Mouse (Mus musculus) G1E (cell line): ENCODE measurements around the gene Lrrc49. TPM values are rescaled to one million over a fixed set of nuclear protein-coding genes. Genes with fewer than 3 reads are reported as not detected.

ENCODE experiments used
- ATAC-seq: 2 replicates; pipeline ENCODE4 v1.8.0; 2016; ENCODE audit warnings: mild to moderate bottlenecking; ENCODE audit not compliant: insufficient number of reproducible peaks, poor library complexity, low FRiP score, severe bottlenecking; ENCODE audit errors: extremely low read depth
- DNase-seq: peaks from one replicate; pipeline ENCODE4 v3.0.0; 2012; ENCODE audit warnings: low spot score
- H3K27me3 ChIP-seq: 2 replicates; pipeline ENCODE4 v1.6.1; 2012; ENCODE audit warnings: mild to moderate bottlenecking, low read length, inconsistent platforms; ENCODE audit not compliant: insufficient read depth
- H3K36me3 ChIP-seq: replicated peaks from 2 replicates; pipeline ENCODE3; 2012; ENCODE audit warnings: mild to moderate bottlenecking, inconsistent platforms
- H3K4me1 ChIP-seq: 2 replicates; pipeline ENCODE4 v1.6.1; 2012; ENCODE audit warnings: low read depth, low read length, inconsistent platforms, mixed read lengths; ENCODE audit not compliant: insufficient read depth
- H3K4me3 ChIP-seq: 2 replicates; pipeline ENCODE4 v1.5.1; 2012; ENCODE audit warnings: low read depth, mild to moderate bottlenecking, inconsistent platforms, low read length, moderate library complexity, mixed read lengths
- H3K9me3 ChIP-seq: replicated peaks from 2 replicates; pipeline ENCODE4 v1.6.1; 2012; ENCODE audit warnings: inconsistent platforms
- CTCF ChIP-seq: IDR thresholded peaks from 2 replicates; pipeline ENCODE4 v1.5.1; 2012; ENCODE audit warnings: low read depth, low read length, inconsistent platforms, mixed read lengths
- GATA1 ChIP-seq: IDR thresholded peaks from 2 replicates; pipeline ENCODE4 v1.6.1; 2012; ENCODE audit warnings: borderline replicate concordance, low read length, inconsistent platforms, mixed read lengths
- GATA2 ChIP-seq: IDR thresholded peaks from 2 replicates; pipeline ENCODE4 v1.6.1; 2012; ENCODE audit warnings: low read depth, low read length, inconsistent platforms, borderline replicate concordance
- POLR2AphosphoS5 ChIP-seq: IDR thresholded peaks from 2 replicates; pipeline ENCODE4 v1.6.1; 2012; ENCODE audit warnings: low read depth, low read length, inconsistent platforms; ENCODE audit not compliant: insufficient replicate concordance
- TAL1 ChIP-seq: conservative IDR thresholded peaks from 2 replicates; pipeline ENCODE4 v1.6.1; 2012; ENCODE audit warnings: low read depth, low read length, inconsistent platforms, mixed read lengths
- polyA plus RNA-seq: library from polyadenylated mRNA; stranded (reverse); fragments of >175 nt; gene quantifications from 2 replicates; pipeline ENCODE4 v1.2.3, GENCODE M21; 2012
- total RNA-seq, 2 experiments: library from RNA; stranded (forward) in 1 of 2; stranded (reverse) in 1 of 2; fragments of 200-1000 nt in 1 of 2; fragments of >200 nt in 1 of 2; fragmentation: Nextera tagmentation in 1 of 2; gene quantifications; 2 replicates each; pipeline ENCODE4 v1.2.3; 2014 to 2017

Gene Lrrc49
- total and polyA plus RNA-seq, 3 experiments: 0.11 to 2.5 (median 1.1) TPM

DNA sequence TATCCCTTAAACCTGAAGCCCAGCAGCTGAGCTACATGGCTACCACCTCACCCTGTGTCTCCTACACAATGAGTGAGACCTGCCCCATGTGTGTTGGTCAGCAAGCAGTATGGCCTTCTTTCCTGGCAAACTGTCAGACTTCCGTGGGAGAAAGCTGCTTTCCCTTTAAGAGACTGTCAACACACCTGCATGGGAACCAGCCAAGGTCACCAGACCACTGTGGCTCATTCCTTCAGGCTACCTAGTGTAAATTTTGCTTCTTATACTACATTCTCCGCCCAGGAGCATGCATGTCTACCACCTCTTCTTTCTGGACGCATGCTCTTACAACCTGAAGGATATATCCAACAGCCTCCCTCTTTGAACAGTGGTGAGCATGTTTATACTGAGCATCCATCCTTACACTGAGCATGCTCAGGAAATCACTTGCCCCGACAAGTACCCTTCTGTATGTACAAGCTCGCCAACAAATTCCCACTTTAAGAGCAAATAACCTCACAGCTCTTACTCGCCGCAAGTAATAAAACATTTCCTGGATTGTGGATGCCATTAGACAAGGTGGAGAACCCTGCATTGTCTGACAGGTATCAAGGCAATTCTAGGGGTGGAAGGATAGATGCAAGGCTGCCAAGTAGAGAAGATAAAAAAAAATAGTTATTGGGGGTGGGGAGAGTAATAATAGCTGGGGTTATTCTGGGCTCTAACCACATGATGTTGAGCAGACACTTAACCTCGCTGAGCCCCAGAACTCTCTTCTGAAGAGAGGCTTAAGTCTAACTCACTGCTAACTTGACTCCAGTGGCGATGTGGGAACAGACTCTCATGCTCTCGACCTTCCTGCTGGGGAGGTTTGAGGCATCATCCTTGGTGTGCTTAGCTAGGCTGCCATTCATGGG lies 158.4 kb downstream of the Lrrc49 start:
- Histone ChIP-seq H3K4me3 (no peak overlapping the region), H3K9me3 (no peaks in the 10 kb centered on the region)
- no peak for DNase-seq

DNA sequence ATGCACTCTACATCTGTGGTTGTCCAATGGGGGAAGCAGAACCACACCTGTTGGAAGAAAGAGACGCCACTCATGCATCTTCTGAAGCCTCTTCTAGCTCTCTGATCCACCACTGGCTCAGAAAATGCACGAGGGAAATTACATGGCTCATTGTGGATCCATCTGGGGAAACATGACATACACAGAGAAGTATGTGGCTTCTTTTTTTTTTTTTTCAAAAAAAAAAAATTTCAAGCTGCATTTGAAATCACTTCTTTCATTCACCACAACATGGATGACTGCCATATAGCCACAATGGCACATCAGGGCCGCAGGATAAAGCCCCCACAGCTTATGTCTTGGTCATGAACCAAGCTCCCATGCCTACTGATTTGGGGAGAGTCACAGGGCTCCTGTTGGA lies 159.7 kb downstream of the Lrrc49 start:
- DNase-seq (no peak), ATAC-seq (no peak)
- H3K36me3 ChIP-seq: peaks cover 12% of the 10 kb centered on the region
- no peak for TF ChIP-seq CTCF
- no peak for TF ChIP-seq POLR2AphosphoS5
- no peaks in the 10 kb centered on the region for H3K9me3 ChIP-seq
- no peak overlapping the region for H3K4me3 ChIP-seq
- peaks cover 6% of the 10 kb centered on the region; the same call in 1 of the 2 replicates for H3K4me1 ChIP-seq
- peaks cover 4% of the 10 kb centered on the region; the same call in 1 of the 2 replicates for H3K27me3 ChIP-seq

More for the DNA sequence above, 158.4 kb downstream of the Lrrc49 start:
- peaks cover 6% of the 10 kb centered on the region; the same call in 1 of the 2 replicates for H3K4me1 ChIP-seq
- no peak for ATAC-seq
- TF ChIP-seq GATA2 (no peak), TAL1 (no peak), CTCF (no peak), POLR2AphosphoS5 (no peak), GATA1 (no peak)
- peaks cover 14% of the 10 kb centered on the region for H3K36me3 ChIP-seq
- peaks cover 4% of the 10 kb centered on the region; the same call in 1 of the 2 replicates for H3K27me3 ChIP-seq

DNA sequence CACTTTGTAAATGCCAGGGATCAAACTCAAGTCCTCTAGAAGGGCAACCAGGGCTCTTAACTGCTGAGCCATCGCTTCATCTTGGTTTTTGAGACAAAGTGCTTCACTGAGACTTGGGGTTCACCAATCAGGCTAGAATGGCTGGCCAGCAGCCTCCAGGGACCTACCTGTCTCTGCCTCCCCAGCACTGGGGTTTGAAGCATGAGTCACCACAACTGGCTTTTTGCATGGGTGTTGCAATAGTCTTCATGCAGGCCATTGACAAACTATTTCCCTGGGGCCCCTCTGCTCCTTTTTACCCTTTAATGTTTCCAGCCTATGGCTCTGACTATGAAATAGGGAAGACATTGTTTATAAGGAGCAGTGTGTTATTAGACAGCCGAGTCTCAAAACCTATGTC lies 160.1 kb downstream of the Lrrc49 start:
- no peak for DNase-seq
- Histone ChIP-seq H3K4me3 (no peak overlapping the region), H3K36me3 (peaks cover 12% of the 10 kb centered on the region), H3K9me3 (no peaks in the 10 kb centered on the region), H3K4me1 (peaks cover 9% of the 10 kb centered on the region; the same call in 1 of the 2 replicates), H3K27me3 (peaks cover 4% of the 10 kb centered on the region; the same call in 1 of the 2 replicates)
- no peak for TF ChIP-seq GATA2
- ATAC-seq: no peak

DNA sequence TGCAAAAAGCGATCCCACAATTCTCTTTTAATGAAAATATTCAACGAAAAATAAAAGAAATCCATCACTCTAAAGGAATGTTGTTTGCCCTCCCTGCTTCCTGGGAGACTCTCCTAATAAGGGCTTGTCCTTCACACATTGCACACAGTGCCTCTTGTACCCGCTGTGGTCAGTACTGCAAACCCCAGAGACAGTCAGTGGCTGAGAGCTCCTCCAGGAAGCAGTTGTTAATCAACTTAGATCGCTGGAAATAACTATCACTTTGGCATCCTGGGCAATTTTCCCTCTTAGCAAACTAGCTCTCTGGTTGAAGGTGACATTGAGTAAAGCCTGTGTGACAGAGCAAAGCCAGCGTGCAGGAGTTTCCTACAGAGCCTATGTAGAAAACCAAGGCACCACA lies 160.9 kb downstream of the Lrrc49 start:
- ATAC-seq (no peak), DNase-seq (no peak)
- Histone ChIP-seq H3K27me3 (peaks cover 11% of the 10 kb centered on the region; the same call in 1 of the 2 replicates), H3K9me3 (no peaks in the 10 kb centered on the region), H3K4me3 (no peak overlapping the region), H3K4me1 (peaks cover 13% of the 10 kb centered on the region), H3K36me3 (peaks cover 12% of the 10 kb centered on the region)
- TF ChIP-seq GATA1 (no peak), POLR2AphosphoS5 (no peak), TAL1 (no peak), GATA2 (no peak), CTCF (no peak)

DNA sequence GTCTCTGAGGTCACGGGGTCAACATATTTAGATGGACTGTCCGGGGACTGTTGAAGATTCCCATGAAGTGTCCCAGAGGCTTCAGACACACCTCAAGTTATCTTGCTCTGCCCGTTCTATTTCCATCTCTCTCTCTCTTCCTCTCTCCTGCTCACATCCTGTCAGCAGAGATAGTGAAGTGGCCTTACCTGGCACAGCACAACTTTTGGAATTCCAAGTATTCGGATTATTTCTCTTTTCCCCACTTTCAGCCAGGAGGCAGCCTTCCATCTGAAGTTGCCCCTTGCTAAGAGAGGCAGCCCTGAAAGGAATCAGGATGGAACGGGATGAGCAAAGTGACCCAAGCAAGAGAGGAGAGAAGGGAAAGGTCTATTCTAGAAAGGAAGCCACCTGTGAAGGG lies 161.8 kb downstream of the Lrrc49 start:
- peaks cover 11% of the 10 kb centered on the region for H3K36me3 ChIP-seq
- DNase-seq: no peak
- H3K27me3 ChIP-seq: peaks cover 18% of the 10 kb centered on the region
- no peak overlapping the region for H3K4me3 ChIP-seq
- peaks cover 20% of the 10 kb centered on the region for H3K4me1 ChIP-seq
- no peaks in the 10 kb centered on the region for H3K9me3 ChIP-seq
- no peak for ATAC-seq
- TF ChIP-seq CTCF: no peak
- no peak for TF ChIP-seq POLR2AphosphoS5
- no peak for TF ChIP-seq TAL1
- no peak for TF ChIP-seq GATA2
- no peak for TF ChIP-seq GATA1

DNA sequence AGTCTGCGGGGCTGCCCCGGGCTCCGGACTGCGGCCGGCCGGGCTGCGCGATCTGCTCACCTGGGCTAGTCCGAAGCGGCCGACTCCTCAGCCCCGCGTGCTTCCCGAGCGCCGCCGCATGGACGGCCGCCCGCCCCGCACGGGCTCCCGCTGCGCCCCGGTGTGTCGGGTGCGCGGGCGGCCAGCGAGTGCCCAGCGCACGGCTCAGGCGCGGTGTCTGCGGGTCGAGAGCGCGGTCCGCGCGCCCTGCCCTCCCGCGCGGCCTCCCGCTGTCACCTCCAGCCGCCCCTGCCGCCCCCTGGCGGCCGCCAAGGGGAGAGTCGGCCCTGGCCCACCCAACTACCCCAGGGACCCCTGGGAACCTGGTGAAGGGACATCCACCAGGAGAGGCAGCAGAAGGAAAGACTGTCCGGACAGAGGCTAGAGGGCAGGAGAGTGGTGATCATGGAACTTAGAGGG lies 166.1 kb downstream of the Lrrc49 start, which contains the start of gene Thsd4:
TSS of gene Thsd4 (minus strand) at position 241 of the 459 bp plus-strand sequence.
- Histone ChIP-seq H3K9me3 (no peaks in the 10 kb centered on the region), H3K4me1 (peaks cover 18% of the 10 kb centered on the region), H3K4me3 (peak within 1 kb of the TSS; percentile 71), H3K27me3 (peaks cover 44% of the 10 kb centered on the region), H3K36me3 (peaks cover 5% of the 10 kb centered on the region)
- peak; percentile 55 for DNase-seq
- TF ChIP-seq CTCF (0 out of 2 replicates have a peak, but pooled peaks have one; percentile 18), GATA1 (no peak), GATA2 (no peak), POLR2AphosphoS5 (no peak), TAL1 (no peak)
- no peak for ATAC-seq
